Mouse (Mus musculus) cortical plate, adult 2 months (tissue): Measurements from ENCODE around the gene Stx6.

ENCODE experiments used
- CTCF ChIP-seq: fragments of 200-500 bp; IDR thresholded peaks from 2 replicates; pipeline ENCODE4 v1.5.1; 2011; ENCODE audit warnings: mild to moderate bottlenecking, control low read depth, low read length; ENCODE audit not compliant: insufficient read depth; ENCODE audit errors: extremely low read depth
- POLR2A ChIP-seq: fragments of 200-500 bp; IDR thresholded peaks from 2 replicates; pipeline ENCODE4 v1.6.1; 2011; ENCODE audit warnings: mild to moderate bottlenecking, low read length, control low read depth; ENCODE audit not compliant: insufficient read depth; ENCODE audit errors: extremely low read depth

DNA sequence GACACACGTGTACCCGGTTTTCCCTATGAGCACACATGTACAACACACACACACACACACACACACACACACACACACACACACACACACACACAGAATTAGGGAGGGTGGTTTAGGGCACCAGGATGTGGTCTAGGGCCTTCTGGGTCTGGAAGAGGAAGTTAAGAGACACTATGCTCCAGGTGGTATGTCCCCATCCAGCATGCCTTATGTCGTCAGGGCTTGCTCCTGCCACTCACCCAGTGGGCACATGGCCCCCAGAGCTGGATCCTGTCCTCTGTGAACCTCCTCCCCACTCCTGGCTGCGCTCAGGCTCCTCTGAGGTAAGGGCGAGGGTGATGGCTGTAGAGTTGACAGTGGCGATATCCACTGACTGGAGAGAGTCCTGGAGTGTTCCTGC, 64.5 kb downstream of the Stx6 start:
- TF ChIP-seq CTCF: no peak
- TF ChIP-seq POLR2A: no peak
